Mouse (Mus musculus) G1E (cell line): ENCODE measurements around the gene Gramd1b. TPM values are rescaled to one million over a fixed set of nuclear protein-coding genes. Genes with fewer than 3 reads are reported as not detected.

Experiments
- ATAC-seq: 2 replicates; pipeline ENCODE4 v1.8.0; 2016; ENCODE audit warnings: mild to moderate bottlenecking; ENCODE audit not compliant: insufficient number of reproducible peaks, poor library complexity, low FRiP score, severe bottlenecking; ENCODE audit errors: extremely low read depth
- DNase-seq: peaks from one replicate; pipeline ENCODE4 v3.0.0; 2012; ENCODE audit warnings: low spot score
- H3K27me3 ChIP-seq: 2 replicates; pipeline ENCODE4 v1.6.1; 2012; ENCODE audit warnings: mild to moderate bottlenecking, low read length, inconsistent platforms; ENCODE audit not compliant: insufficient read depth
- H3K36me3 ChIP-seq: replicated peaks from 2 replicates; pipeline ENCODE3; 2012; ENCODE audit warnings: mild to moderate bottlenecking, inconsistent platforms
- H3K4me1 ChIP-seq: 2 replicates; pipeline ENCODE4 v1.6.1; 2012; ENCODE audit warnings: low read depth, low read length, inconsistent platforms, mixed read lengths; ENCODE audit not compliant: insufficient read depth
- H3K4me3 ChIP-seq: 2 replicates; pipeline ENCODE4 v1.5.1; 2012; ENCODE audit warnings: low read depth, mild to moderate bottlenecking, inconsistent platforms, low read length, moderate library complexity, mixed read lengths
- H3K9me3 ChIP-seq: replicated peaks from 2 replicates; pipeline ENCODE4 v1.6.1; 2012; ENCODE audit warnings: inconsistent platforms
- CTCF ChIP-seq: IDR thresholded peaks from 2 replicates; pipeline ENCODE4 v1.5.1; 2012; ENCODE audit warnings: low read depth, low read length, inconsistent platforms, mixed read lengths
- GATA1 ChIP-seq: IDR thresholded peaks from 2 replicates; pipeline ENCODE4 v1.6.1; 2012; ENCODE audit warnings: borderline replicate concordance, low read length, inconsistent platforms, mixed read lengths
- GATA2 ChIP-seq: IDR thresholded peaks from 2 replicates; pipeline ENCODE4 v1.6.1; 2012; ENCODE audit warnings: low read depth, low read length, inconsistent platforms, borderline replicate concordance
- POLR2AphosphoS5 ChIP-seq: IDR thresholded peaks from 2 replicates; pipeline ENCODE4 v1.6.1; 2012; ENCODE audit warnings: low read depth, low read length, inconsistent platforms; ENCODE audit not compliant: insufficient replicate concordance
- TAL1 ChIP-seq: conservative IDR thresholded peaks from 2 replicates; pipeline ENCODE4 v1.6.1; 2012; ENCODE audit warnings: low read depth, low read length, inconsistent platforms, mixed read lengths
- polyA plus RNA-seq: library from polyadenylated mRNA; stranded (reverse); fragments of >175 nt; gene quantifications from 2 replicates; pipeline ENCODE4 v1.2.3, GENCODE M21; 2012
- total RNA-seq, 2 experiments: library from RNA; stranded (forward) in 1 of 2; stranded (reverse) in 1 of 2; fragments of 200-1000 nt in 1 of 2; fragments of >200 nt in 1 of 2; fragmentation: Nextera tagmentation in 1 of 2; gene quantifications; 2 replicates each; pipeline ENCODE4 v1.2.3; 2014 to 2017

The Gramd1b gene
- total and polyA plus RNA-seq, 3 experiments = 1.3 to 2.1 TPM; not detected in 1

- DNase-seq (no peak), ATAC-seq (no peak)
- H3K36me3 ChIP-seq = no peaks in the 10 kb centered on the region
- TF ChIP-seq TAL1 = no peak
- TF ChIP-seq CTCF = no peak
- TF ChIP-seq POLR2AphosphoS5 = no peak
- no peak for TF ChIP-seq GATA2
- H3K27me3 ChIP-seq = no peaks in the 10 kb centered on the region; the same call in 1 of the 2 replicates
- 0 out of 2 replicates have a peak overlapping the region, but pooled peaks have one; percentile 9 for H3K4me3 ChIP-seq
- H3K4me1 ChIP-seq = no peaks in the 10 kb centered on the region
- peaks cover 20% of the 10 kb centered on the region for H3K9me3 ChIP-seq
Observed at GRCm38 (mm10) chr9:40401818-40402217, 129.4 kb downstream of the Gramd1b start.

- Histone ChIP-seq H3K9me3 (peaks cover 20% of the 10 kb centered on the region), H3K4me3 (no peak overlapping the region), H3K36me3 (no peaks in the 10 kb centered on the region), H3K27me3 (no peaks in the 10 kb centered on the region; the same call in 1 of the 2 replicates), H3K4me1 (no peaks in the 10 kb centered on the region)
- ATAC-seq = no peak
- TF ChIP-seq GATA2 (no peak), POLR2AphosphoS5 (no peak), CTCF (no peak), TAL1 (no peak), GATA1 (no peak)
- DNase-seq = no peak
Observed at GRCm38 (mm10) chr9:40400854-40401253, 130.3 kb downstream of the Gramd1b start.

- H3K9me3 ChIP-seq = peaks cover 18% of the 10 kb centered on the region
- DNase-seq (no peak), ATAC-seq (no peak)
- no peak overlapping the region for H3K4me3 ChIP-seq
- H3K27me3 ChIP-seq = no peaks in the 10 kb centered on the region; the same call in 1 of the 2 replicates
- no peaks in the 10 kb centered on the region for H3K4me1 ChIP-seq
- no peak for TF ChIP-seq CTCF
- no peak for TF ChIP-seq GATA2
- no peak for TF ChIP-seq TAL1
- no peak for TF ChIP-seq POLR2AphosphoS5
- TF ChIP-seq GATA1 = no peak
- no peaks in the 10 kb centered on the region for H3K36me3 ChIP-seq
Observed at GRCm38 (mm10) chr9:40400171-40400570, 131.0 kb downstream of the Gramd1b start.

- ATAC-seq = no peak
Observed at GRCm38 (mm10) chr9:40399359-40399932, 131.7 kb downstream of the Gramd1b start.

GRCm38 (mm10) chr9:40397471-40398245 lies 133.5 kb downstream of the Gramd1b start:
- DNase-seq (no peak), ATAC-seq (no peak)

More at GRCm38 (mm10) chr9:40399359-40399932, 131.7 kb downstream of the Gramd1b start:
- no peak overlapping the region for H3K4me3 ChIP-seq
- H3K27me3 ChIP-seq = no peaks in the 10 kb centered on the region; the same call in 1 of the 2 replicates
- DNase-seq = no peak
- no peaks in the 10 kb centered on the region for H3K4me1 ChIP-seq
- TF ChIP-seq CTCF (no peak), GATA1 (no peak), TAL1 (no peak), GATA2 (no peak), POLR2AphosphoS5 (no peak)
- no peaks in the 10 kb centered on the region for H3K36me3 ChIP-seq
- peaks cover 18% of the 10 kb centered on the region for H3K9me3 ChIP-seq

GRCm38 (mm10) chr9:40397036-40397435 lies 134.1 kb downstream of the Gramd1b start:
- Histone ChIP-seq H3K9me3 (peaks cover 20% of the 10 kb centered on the region), H3K27me3 (no peaks in the 10 kb centered on the region; the same call in 1 of the 2 replicates), H3K4me1 (no peaks in the 10 kb centered on the region), H3K36me3 (no peaks in the 10 kb centered on the region), H3K4me3 (no peak overlapping the region)
- ATAC-seq (no peak; the same call in 1 of the 2 replicates), DNase-seq (no peak)
- TF ChIP-seq TAL1 = no peak
- TF ChIP-seq POLR2AphosphoS5 = no peak
- no peak for TF ChIP-seq GATA2
- TF ChIP-seq CTCF = no peak
- TF ChIP-seq GATA1 = no peak

More at GRCm38 (mm10) chr9:40397471-40398245, 133.5 kb downstream of the Gramd1b start:
- no peak overlapping the region for H3K4me3 ChIP-seq
- TF ChIP-seq CTCF = no peak
- H3K36me3 ChIP-seq = no peaks in the 10 kb centered on the region
- peaks cover 16% of the 10 kb centered on the region for H3K9me3 ChIP-seq
- no peaks in the 10 kb centered on the region for H3K4me1 ChIP-seq
- H3K27me3 ChIP-seq = no peaks in the 10 kb centered on the region; the same call in 1 of the 2 replicates
